Mouse (Mus musculus) liver, embryonic 13.5 days (tissue): ENCODE data around the gene Inka1. TPM values are rescaled to one million over a fixed set of nuclear protein-coding genes. Genes with fewer than 3 reads are reported as not detected.
A peak's percentile ranks its signal among the peaks of the same experiment; 100 is the strongest.

Source experiments
- ATAC-seq: fragments of 200-750 bp; cut with Nextera tagmentation; 2 replicates; pipeline ENCODE4 v1.8.0; 2017; ENCODE audit warnings: low read depth, mild to moderate bottlenecking, moderate number of reproducible peaks, moderate library complexity
- DNase-seq: peaks from one replicate; pipeline ENCODE4 v3.0.0; 2022
- H3K27ac ChIP-seq: fragments of 300-500 bp; sonication (generic); 2 replicates; pipeline ENCODE4 v1.5.1; 2015; ENCODE audit warnings: moderate library complexity, mild to moderate bottlenecking, inconsistent platforms
- H3K27me3 ChIP-seq: fragments of 300-500 bp; sonication (generic); 2 replicates; pipeline ENCODE4 v1.6.1; 2015; ENCODE audit warnings: mild to moderate bottlenecking, inconsistent platforms
- H3K36me3 ChIP-seq: fragments of 300-500 bp; sonication (generic); 2 replicates; pipeline ENCODE4 v1.6.1; 2015; ENCODE audit warnings: mild to moderate bottlenecking, inconsistent platforms
- H3K4me1 ChIP-seq: fragments of 300-500 bp; sonication (generic); replicated peaks from 2 replicates; pipeline ENCODE4 v1.6.1; 2015; ENCODE audit warnings: inconsistent platforms
- H3K4me2 ChIP-seq: fragments of 300-500 bp; sonication (generic); 2 replicates; pipeline ENCODE4 v1.6.1; 2015; ENCODE audit warnings: inconsistent platforms, mild to moderate bottlenecking, moderate library complexity
- H3K4me3 ChIP-seq: fragments of 300-500 bp; sonication (generic); replicated peaks from 2 replicates; pipeline ENCODE4 v1.5.1; 2015; ENCODE audit warnings: mild to moderate bottlenecking, inconsistent platforms
- H3K9ac ChIP-seq: fragments of 300-500 bp; sonication (generic); 2 replicates; pipeline ENCODE4 v1.6.1; 2015; ENCODE audit warnings: mild to moderate bottlenecking, inconsistent platforms
- H3K9me3 ChIP-seq: fragments of 300-500 bp; sonication (generic); replicated peaks from 2 replicates; pipeline ENCODE4 v1.6.1; 2016; ENCODE audit warnings: inconsistent platforms
- WGBS: fragments of 180-500 bp; shearing (Covaris S2); methylation state at CpG from one replicate; pipeline ENCODE4 v1.1.7; 2015; ENCODE audit not compliant: insufficient replicate concordance; 5-methylcytosine and 5-hydroxymethylcytosine counted together
- polyA plus RNA-seq: library from polyadenylated mRNA; unstranded; fragments of >200 nt; fragmentation: Nextera tagmentation; extraction: Ambion mirVana; gene quantifications from 2 replicates; pipeline ENCODE4 v1.2.1, GENCODE M21; 2015

Inka1 gene
- polyA plus RNA-seq, 1 experiment from 2014 or later = 60.5 TPM

DNA sequence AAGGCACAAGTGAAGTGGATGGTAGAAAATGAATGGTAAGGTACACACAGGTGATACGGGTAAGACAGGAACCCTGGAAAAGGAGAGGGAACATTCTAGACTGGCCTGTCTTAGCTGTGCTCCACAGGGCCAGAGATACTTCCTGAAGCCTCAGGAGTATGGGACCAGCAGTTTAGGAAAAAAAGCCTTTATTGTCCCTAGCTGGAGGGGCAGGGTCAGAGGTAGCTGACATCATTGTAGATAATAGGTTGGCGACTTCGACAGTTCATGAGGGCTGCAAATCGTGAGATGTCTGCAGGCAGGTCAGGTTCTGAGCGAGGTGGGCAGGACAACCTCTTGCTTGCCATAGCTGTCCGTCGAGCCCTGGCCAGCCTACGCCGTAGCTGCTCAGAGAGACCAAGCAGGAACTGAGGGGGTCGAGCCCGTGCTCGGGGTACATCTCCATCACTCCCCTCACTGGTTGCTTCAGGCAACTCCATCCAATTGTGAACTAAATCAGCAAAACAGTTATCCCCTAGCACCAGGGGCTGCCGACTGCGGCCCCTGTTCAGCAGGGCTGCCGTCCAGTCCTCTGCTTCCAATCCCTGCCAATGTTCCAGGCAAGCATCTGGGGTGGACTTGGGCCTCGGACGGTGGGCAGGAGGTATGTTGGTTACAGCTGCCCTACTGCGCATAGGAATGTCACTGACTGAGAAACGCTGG is 1.5 kb downstream of the Inka1 start:
- no peak for ATAC-seq
- no peaks in the 10 kb centered on the region for H3K9me3 ChIP-seq
- no peak for DNase-seq
- peak overlapping the region; percentile 94 for H3K9ac ChIP-seq
- peaks cover 83% of the 10 kb centered on the region for H3K4me1 ChIP-seq
- no peaks in the 10 kb centered on the region for H3K27me3 ChIP-seq
- peak overlapping the region; percentile 93 for H3K4me2 ChIP-seq
- H3K36me3 ChIP-seq = peaks cover 54% of the 10 kb centered on the region
- WGBS = 24% methylated on average over 19 of the region's 19 CpGs
- peak overlapping the region; percentile 98 for H3K27ac ChIP-seq
- H3K4me3 ChIP-seq = peak overlapping the region; percentile 83

DNA sequence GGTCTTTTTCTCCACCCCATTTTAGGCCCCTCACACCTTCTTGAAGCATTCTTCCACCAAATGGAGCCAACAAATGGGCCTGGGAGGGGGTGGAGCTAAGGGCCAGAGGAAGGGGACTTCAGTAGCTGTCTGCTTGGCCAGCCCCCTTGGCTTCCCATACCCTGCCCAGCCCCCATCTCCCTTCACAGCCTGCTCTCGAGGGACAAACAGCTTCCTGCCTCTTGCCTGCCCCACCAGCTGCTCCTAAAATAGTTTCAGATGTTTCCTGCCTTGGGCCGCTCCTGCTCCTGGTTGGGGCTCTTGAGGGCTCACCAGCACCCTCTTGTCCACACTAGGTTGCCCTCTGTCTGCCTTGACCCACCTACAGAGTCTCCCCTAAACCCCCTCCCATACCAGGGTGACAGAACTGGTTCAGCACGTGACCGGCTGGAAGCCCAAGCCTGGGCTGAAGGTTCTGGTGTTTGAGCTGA is 2.2 kb downstream of the Inka1 start:
- peak overlapping the region; percentile 98 for H3K27ac ChIP-seq
- WGBS = 11% methylated on average over 4 of the region's 4 CpGs
- H3K36me3 ChIP-seq = peaks cover 61% of the 10 kb centered on the region
- H3K9ac ChIP-seq = peak overlapping the region; percentile 94
- peak overlapping the region; percentile 83 for H3K4me3 ChIP-seq
- H3K9me3 ChIP-seq = no peaks in the 10 kb centered on the region
- H3K4me1 ChIP-seq = peaks cover 91% of the 10 kb centered on the region
- H3K27me3 ChIP-seq = no peaks in the 10 kb centered on the region
- ATAC-seq (no peak), DNase-seq (peak; percentile 56)
- H3K4me2 ChIP-seq = peak overlapping the region; percentile 93

DNA sequence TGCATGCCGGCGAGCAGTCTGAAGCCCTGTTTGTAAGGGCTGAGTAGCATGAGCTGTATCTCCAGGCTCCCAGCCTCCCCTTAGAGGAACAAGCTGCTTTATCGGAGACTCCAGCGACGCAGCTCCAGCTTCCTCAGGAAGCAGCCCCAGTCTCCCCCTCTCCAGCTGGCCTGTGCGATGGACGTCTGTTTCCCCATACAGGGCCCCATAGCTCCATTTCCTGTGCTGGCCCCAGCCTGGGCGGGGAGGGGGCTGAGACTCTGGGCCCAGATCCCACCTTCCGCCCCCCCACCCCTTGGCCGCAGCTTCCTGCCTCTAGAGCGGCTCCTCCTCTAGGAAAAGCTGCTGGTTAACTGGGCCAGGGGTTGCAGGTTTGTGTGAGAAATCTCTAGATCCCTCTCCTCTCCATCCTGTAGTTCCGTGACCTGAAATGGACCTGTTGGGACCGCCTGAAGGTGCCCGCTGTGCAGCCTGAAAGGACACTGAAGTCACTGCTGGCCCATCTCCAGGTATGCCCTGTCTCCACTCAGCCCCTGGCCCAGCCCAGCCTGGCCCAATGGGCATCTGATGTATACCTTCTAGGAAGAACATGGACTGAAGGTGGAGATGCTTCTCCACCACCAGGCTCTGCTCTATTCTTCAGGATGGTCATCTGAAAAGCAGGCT is 2.9 kb downstream of the Inka1 start, which contains the start of gene Gm20661:
Gene Gm20661, plus strand, starts transcription at position 378 of the 666 bp plus-strand sequence.
- peak within 1 kb of the TSS; percentile 98 for H3K27ac ChIP-seq
- H3K4me3 ChIP-seq = peak within 1 kb of the TSS; percentile 83
- no peaks in the 10 kb centered on the region for H3K27me3 ChIP-seq
- peaks cover 68% of the 10 kb centered on the region for H3K36me3 ChIP-seq
- H3K4me1 ChIP-seq = peaks cover 94% of the 10 kb centered on the region
- ATAC-seq = peak; percentile 80
- H3K9me3 ChIP-seq = no peaks in the 10 kb centered on the region
- H3K9ac ChIP-seq = peak within 1 kb of the TSS; percentile 94
- H3K4me2 ChIP-seq = peak within 1 kb of the TSS; percentile 93
- DNase-seq = peak; percentile 87
- WGBS = 9% methylated on average over 14 of the region's 14 CpGs

GRCm38 (mm10) chr9:107981684-107982605 is 3.7 kb downstream of the Inka1 start:
- Histone ChIP-seq H3K9me3 (no peaks in the 10 kb centered on the region), H3K9ac (peak overlapping the region; percentile 94), H3K36me3 (peaks cover 76% of the 10 kb centered on the region), H3K27me3 (no peaks in the 10 kb centered on the region), H3K4me2 (peak overlapping the region; percentile 93), H3K4me3 (peak overlapping the region; percentile 83), H3K4me1 (peaks cover 96% of the 10 kb centered on the region), H3K27ac (peak overlapping the region; percentile 98)
- DNase-seq (no peak), ATAC-seq (no peak)
- WGBS = 23% methylated on average over 7 of the region's 7 CpGs

- no peak for DNase-seq
- 0 out of 2 replicates have a peak overlapping the region, but pooled peaks have one; percentile 31 for H3K9ac ChIP-seq
- H3K27ac ChIP-seq = peak overlapping the region; percentile 98
- H3K4me1 ChIP-seq = peaks cover 97% of the 10 kb centered on the region
- H3K9me3 ChIP-seq = no peaks in the 10 kb centered on the region
- no peak for ATAC-seq
- H3K4me2 ChIP-seq = peak overlapping the region; percentile 93; the same call in 1 of the 2 replicates
- WGBS = 90% methylated on average over 12 of the region's 12 CpGs
- no peaks in the 10 kb centered on the region for H3K27me3 ChIP-seq
- H3K4me3 ChIP-seq = no peak overlapping the region; the same call in 1 of the 2 replicates
- H3K36me3 ChIP-seq = peaks cover 73% of the 10 kb centered on the region
Observed at GRCm38 (mm10) chr9:107978815-107979214, 6.9 kb downstream of the Inka1 start.

GRCm38 (mm10) chr9:107975399-107976386 is 10.0 kb downstream of the Inka1 start, which contains the start of gene Uba7:
Gene Uba7 (plus strand): TSS chr9:107975505.
- H3K36me3 ChIP-seq = peaks cover 50% of the 10 kb centered on the region
- 41% methylated on average over 12 of the region's 12 CpGs for WGBS
- peak within 1 kb of the TSS; percentile 92 for H3K9ac ChIP-seq
- DNase-seq (peak; percentile 81), ATAC-seq (peak; percentile 82)
- H3K27me3 ChIP-seq = no peaks in the 10 kb centered on the region
- peaks cover 97% of the 10 kb centered on the region for H3K4me1 ChIP-seq
- H3K4me2 ChIP-seq = peak within 1 kb of the TSS; percentile 93
- H3K9me3 ChIP-seq = no peaks in the 10 kb centered on the region
- H3K4me3 ChIP-seq = peak within 1 kb of the TSS; percentile 77
- peak within 1 kb of the TSS; percentile 98 for H3K27ac ChIP-seq

DNA sequence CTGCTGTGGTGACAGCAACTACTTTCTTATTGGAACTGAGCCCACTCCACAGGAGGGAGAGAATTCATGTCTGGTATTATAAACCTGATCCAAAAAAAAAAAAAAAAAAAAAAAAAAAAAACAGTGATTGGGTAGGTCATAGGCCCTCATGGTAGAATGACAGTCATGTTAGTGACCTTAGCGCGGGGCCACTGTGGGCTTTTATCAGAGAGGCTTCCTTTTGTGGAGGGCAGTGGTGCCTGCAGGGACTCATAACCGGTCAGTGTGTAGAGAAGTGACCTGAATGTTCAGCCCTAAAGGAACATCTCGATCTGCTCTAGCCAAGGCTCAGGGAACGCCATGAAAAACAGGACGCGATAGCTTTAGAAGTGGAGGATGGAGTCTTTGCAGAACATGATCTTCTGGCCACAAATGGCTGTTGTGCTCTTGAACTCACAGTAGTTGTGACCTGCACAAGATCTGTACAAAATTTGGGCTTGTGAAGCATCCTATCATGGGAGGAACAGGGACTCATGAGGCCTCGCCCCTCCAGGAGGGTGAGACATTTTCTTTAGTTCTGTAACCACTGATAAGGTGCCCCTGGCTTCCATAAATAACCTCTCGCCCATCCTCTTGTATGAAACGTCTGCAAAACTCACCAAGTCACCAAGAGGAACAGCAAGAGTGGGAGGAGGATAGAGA is 11.0 kb downstream of the Inka1 start:
- Histone ChIP-seq H3K4me1 (peaks cover 97% of the 10 kb centered on the region), H3K9ac (peak overlapping the region; percentile 92)

DNA sequence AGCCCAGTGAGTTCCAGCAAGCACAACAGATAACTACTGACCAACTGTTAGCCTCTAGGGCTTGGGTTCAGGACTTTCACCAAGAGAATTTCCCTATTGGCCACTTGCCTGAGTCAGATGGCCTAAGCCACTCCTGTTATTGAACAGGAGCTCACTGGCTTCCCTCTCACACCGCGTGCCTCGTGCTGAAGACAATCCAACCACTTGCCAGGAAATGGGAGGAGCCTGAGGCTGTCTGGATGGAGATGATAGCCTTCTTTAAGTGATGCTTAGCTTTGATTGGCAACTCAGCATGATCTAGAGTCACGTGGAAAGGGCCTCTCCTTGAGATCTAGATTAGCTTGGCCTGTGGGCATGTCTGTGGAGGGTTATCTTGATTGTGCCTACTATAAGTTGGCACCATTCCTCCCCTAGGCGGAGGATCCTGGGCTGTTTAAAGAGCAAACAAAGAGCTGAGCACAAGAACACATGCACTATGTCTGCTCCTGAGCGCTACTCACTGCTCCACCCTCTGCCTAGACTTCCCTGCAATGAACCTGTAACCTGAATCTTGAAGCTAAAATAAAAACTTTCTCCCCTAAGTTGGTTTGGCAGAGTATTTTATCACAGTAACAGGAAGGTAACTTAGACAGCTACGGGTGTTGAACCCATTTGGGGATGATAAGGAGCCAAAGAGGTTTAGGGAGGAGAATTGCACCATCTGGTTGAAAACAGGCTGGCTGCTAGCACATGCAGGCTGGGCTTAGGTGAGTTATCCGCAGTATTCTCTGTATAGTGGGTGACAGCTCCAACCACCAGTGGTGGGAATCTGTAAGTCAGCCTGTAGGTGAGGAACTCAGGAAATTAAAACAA is 13.8 kb downstream of the Inka1 start:
- ATAC-seq (peak; percentile 80), DNase-seq (peak; percentile 90)
- H3K4me2 ChIP-seq = peak overlapping the region; percentile 49
- no peaks in the 10 kb centered on the region for H3K9me3 ChIP-seq
- peaks cover 44% of the 10 kb centered on the region for H3K36me3 ChIP-seq
- WGBS = 15% methylated on average over 8 of the region's 8 CpGs
- peak overlapping the region; percentile 98 for H3K27ac ChIP-seq
- H3K4me3 ChIP-seq = peak overlapping the region; percentile 3; the same call in 1 of the 2 replicates
- H3K4me1 ChIP-seq = peaks cover 74% of the 10 kb centered on the region
- no peaks in the 10 kb centered on the region for H3K27me3 ChIP-seq
- H3K9ac ChIP-seq = peak overlapping the region; percentile 69

More for the DNA sequence above, 11.0 kb downstream of the Inka1 start:
- no peaks in the 10 kb centered on the region for H3K27me3 ChIP-seq
- peak overlapping the region; percentile 93 for H3K4me2 ChIP-seq
- H3K9me3 ChIP-seq = no peaks in the 10 kb centered on the region
- 14% methylated on average over 10 of the region's 10 CpGs for WGBS
- DNase-seq (peak; percentile 78), ATAC-seq (peak; percentile 78)
- H3K4me3 ChIP-seq = peak overlapping the region; percentile 77
- H3K36me3 ChIP-seq = peaks cover 50% of the 10 kb centered on the region
- H3K27ac ChIP-seq = peak overlapping the region; percentile 98

GRCm38 (mm10) chr9:107970311-107970710 is 15.4 kb downstream of the Inka1 start:
- Histone ChIP-seq H3K27me3 (no peaks in the 10 kb centered on the region), H3K36me3 (peaks cover 46% of the 10 kb centered on the region), H3K27ac (peak overlapping the region; percentile 98), H3K4me1 (peaks cover 65% of the 10 kb centered on the region), H3K9me3 (no peaks in the 10 kb centered on the region), H3K4me3 (no peak overlapping the region), H3K9ac (peak overlapping the region; percentile 49), H3K4me2 (no peak overlapping the region)
- DNase-seq = no peak
- 87% methylated on average over 5 of the region's 5 CpGs for WGBS
- ATAC-seq = no peak
